Mouse (Mus musculus): ENCODE data around the gene Tnni3.

Gene Tnni3

DNA sequence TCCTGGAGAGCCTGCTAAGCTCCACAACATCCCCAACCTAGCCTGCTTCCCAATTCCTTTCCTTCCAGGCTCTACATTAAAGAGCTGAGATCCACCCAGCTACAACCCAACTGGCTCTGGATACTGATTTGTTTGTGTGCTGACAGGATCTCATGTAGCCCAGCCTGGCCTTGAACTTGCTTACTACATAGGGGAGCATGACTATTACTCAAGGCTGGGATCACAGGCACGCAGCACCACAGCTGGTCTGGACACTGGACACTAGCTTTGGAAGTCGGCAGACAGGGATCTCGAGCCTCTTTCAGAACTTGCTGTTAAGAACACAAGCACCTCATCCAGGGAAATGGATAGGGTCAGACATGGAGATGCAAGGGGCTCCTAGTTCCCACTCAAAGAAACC is 27.6 kb downstream of the Tnni3 start:
- no peak for DNase-seq

DNA sequence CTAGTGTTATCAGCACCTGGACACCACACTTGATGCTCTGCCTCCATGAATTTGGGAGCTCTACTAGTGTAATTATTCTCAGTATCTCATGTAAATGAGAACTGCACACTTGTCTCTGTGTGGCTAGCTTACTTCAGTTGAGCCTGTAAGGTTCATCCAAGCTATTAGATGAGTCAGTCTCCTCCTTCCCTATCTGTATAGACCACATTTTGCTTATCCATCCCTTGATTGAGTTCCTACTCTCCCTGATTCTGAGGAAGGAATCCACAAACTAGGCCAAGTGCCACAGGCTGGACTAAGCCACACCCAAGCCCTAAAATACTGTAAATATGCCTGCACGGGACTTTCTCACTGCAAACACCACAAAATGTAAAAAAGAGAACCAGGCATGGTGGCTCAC is 30.0 kb downstream of the Tnni3 start:
- DNase-seq, result no peak

DNA sequence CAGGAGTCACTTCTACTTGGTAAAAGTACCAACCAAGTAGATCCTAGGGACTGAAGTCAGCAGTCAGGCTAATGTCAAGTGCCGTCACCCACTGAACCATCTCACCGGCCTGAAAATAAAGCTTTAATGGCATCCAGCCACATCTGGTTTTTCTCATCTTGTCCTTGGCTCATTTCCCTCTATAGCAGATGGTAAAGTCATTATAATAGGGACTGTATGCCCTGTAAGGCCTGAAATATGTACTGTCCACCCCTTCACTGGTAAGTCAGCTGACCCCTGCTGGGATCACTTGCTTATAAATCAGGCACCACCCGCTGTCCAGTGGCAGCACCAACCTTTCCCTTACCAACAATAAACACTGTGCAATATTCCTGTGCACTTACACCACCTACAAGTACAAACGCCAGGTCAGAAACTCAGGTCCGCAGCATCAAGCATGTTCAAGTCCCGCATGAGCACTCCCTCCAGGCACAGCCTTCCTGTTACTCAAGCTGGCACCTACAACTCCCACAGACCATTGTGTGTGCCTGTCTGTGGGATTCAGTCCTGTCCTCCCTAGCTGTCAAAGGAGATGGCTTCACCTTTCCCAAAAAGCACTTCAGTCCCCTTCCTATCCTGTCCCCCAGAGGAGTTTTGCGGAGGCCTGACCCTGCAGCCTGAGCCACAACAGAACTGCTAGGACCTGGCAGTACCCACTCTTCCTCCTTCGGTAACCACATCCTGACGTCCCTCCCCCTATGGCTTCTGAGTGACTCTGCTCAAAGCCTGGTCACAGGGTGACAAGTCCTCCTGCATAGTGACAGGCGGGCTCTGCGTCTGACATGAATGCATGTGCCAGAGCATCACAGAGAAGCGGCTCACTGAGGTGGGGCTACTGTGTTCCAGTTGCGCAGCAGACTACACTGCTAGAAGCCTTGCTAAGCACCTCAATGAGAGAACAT is 31.5 kb downstream of the Tnni3 start:
- DNase-seq, result no peak

DNA sequence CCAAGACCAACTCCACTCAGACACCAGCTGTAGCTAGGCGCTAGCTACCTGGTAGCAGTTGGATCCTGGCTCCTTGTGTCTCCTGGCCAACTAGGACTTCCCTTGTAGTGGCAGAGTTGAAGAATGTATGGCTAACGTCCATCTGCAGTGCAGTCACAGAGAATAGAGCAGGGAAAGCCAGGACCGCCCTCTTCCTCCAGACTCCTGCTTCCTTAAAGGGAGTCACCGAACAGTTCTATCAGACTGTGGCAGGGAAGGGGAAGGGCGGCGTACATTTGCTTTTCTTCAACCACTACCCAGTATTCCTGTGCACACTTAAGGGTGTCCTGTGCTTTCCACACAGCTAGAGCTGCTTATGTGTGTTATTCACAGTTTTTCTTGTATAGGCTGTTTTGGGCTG is 32.7 kb downstream of the Tnni3 start:
- DNase-seq, result no peak

DNA sequence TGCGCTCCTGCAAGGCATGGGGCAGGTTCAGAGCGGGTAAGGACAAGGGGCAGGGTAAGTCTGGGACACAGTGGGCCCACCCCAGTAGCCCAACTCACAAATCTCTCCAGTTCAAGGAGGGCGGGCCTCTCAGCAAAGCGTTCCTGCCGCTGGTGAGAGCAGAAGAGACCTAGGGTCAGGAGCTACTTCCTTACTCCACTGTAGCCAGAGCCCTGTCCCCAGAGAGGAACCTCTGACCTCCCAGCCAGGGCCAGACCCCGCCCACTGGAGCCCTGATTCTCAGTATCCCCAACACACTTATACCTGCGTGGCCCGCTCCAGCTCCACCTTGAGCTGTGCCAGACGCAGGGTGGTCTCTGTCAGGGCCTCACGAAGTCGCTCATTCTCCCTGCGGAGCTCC is 41.7 kb downstream of the Tnni3 start:
- no peak for DNase-seq

DNA sequence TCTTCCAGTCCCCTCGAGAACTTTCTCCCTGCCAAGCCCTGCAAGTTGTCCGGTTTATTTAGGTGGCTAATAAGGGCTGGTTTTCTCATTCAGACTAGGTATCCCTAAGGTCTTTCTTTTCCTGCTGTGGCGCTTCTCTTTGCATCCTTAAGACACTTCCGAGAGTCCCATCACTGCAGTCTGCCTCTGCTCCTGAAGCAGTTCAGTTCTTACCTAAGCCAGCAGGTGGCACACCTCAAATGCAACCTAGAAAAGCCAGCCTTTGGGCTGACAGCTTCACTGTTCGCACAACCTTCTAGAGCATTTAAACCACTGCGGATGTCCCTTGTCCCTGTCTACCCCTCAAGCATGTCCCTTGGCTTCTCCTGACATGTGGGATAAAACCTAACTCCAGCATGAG is 44.4 kb downstream of the Tnni3 start:
- peak; percentile 48 for DNase-seq

DNA sequence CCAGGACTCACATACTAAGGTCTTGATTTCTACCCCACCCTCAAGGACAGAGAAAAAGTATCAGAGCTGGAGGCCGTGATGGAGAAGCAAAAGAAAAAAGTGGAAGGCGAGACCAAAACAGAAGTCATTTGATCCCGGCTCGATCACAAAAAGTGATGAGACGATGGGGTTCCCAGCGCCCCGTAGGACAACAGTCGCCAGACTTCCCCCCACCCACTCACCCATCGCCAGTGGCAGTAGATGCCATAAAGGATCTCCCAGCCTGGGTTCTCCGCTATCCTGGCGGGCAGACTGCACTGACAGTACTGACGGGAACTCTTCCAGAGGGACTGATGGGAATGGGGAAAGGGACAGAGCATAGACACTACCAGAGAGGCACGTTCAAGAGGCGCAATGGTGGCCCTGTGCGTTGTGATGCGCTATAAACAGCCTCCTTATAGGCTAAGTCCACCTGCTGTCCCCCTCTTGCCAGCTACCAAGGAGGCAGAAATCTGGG is 45.2 kb downstream of the Tnni3 start:
- DNase-seq, result no peak

DNA sequence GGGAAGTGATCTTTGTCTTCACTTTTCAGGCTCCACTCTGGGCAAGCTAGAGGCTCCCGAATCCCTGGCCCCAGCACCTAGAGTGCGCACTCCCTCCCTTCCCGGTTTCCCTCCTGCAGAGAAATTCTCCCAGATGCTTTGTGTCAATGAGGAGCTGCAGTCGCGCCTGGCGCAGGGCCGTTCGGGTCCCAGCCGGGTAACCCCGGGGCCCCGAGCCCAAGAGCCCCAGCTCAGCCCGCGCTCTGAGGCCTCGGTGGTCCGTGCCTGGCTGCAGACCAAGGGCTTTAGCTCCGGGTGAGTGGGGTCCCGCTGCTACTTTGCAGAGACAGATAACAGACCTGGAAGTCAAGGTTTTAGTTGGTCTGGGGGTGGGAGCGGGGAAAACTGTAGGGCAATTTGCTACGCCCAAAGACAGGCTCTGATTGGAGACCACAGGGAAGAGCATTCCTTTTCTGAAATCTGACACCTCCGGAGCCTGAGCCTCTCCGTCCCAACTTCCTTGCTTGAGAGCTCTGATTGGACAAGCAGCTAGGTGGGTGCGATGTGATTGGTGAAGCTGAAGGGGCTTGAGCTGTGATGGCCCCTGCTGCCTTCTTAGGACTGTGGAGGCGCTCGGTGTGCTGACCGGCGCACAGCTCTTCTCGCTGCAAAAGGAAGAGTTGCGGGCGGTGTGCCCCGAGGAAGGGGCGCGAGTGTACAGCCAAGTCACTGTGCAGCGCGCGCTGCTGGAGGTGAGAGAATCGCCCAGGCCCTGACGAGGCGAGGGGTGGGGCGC is 45.8 kb downstream of the Tnni3 start:
- peak; percentile 85 for DNase-seq

DNA sequence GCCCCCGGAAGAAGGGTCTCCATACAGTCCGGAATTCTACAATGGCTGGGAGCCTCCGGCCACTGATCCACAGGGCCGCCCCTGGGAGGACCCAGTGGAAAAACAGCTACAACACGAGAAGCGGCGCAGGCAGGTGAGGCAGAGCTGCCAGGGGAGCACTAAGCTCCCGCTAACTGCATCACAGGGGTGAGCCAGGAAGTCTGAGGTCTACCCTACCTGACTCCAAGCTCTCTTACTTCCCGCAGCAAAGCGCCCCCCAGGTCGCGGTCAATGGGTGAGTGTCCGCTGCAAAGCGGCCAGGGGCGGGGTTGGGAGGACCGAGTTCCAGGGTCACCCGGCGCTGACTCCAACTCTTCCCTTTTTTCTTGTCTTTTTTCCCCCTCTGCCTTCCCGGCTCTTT is 50.1 kb downstream of the Tnni3 start:
- no peak for DNase-seq

DNA sequence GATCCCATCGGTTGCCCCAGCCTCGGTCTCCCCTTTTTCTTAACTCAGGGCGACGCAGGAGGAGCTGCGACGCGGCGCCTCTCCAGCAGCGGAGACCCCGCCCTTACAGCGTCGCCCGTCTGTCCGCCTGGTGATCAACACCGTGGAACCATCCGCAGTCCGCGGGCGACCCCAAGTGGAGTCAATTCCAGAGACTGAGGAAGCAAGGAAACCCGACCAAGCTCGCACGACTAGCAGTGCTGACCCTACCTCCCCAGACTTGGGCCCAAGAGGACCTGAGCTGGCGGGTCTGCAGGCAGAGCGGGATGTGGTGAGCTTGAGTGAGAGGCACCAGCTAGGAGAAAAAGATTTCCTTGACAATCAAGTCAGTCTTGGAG is 52.9 kb downstream of the Tnni3 start:
- peak; percentile 78 for DNase-seq

DNA sequence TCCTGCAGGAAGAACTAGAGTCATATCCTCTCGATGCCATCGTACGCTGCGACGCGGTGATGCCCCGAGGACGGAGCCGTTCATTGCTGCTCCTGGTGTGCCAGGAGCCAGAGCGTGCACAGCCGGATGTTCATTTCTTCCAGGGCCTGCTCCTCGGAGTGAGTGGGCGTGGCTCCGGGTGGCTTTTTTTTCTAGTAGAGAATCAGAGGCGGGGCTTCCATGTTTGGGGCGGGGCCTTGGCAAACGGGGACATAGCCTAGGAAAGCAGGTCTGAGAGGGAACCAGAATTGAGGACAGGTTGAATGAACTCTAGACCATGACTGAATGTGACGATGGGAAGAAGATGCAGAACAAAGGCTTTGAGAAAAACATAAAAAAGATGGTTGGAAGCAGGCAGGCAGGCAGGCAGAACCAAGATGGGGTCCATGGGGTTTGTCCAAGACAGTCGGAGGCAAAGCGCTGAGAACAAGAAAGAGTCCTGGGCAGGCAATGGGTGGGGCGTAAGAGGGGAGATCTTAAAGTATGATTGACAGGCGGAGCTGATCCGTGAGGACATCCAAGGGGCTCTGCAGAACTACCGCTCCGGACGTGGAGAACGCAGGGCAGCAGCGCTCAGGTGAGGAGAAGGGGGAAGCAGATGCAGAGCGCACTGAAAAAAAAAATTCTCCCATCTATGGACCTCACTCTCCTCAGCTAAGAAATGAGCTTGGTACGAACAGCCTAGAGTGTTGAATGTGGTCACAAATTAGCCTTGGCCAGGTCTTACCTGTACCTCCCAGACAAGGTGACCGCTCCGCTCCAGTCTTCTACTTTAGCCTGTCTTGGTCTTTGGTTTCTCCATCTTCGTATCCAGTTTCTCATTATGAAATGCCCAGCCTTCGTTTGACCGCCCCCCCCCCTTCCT is 53.5 kb downstream of the Tnni3 start:
- DNase-seq, result peak; percentile 78

All from kidney, adult 9 months (tissue).